In the genomic region with DNA sequence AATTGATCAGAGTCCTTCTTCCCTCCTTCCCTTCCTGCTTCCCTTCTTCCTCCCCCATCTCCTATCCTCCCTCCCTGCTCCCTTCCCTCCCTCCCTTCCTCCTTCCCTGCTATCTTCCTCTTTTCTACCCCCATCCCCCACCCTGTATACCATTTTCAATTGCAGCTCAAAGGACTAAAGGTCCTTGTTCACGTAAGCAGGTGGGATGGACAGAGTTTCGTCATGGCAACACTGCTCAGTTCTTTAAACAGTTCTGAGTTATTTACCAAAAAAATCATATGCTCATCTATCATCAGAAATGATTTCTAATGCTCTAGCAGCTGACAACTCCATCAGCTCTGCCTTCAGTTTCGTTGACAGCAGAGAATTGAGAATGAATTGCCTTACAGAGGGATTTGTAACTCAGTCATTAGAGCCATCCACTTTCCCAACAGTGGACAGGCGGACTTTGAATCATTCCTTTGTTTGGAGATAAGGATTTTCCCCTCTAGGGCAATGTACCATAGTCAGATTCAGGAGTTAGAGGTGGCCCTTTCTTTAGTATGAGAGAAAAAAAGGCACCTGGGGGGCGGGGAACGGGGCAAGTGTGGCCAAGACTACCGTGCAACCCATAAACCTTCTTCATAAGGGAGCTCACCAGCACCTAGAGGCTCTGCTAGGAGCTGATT, we compare ENCODE assay signal across 13 mouse cellular contexts.
"Had no signal": no experiment of that assay in that cellular context is flagged by ENCODE, and none has a peak within 500 bp of the region (broad histone marks: within the 10 kb centered on the region; RNA-seq: fewer than 3 reads in every experiment).

No protein-coding gene starts in this region.

- H3K9me3 ChIP-seq: limb, embryonic 13.5 days; midbrain, embryonic 15.5 days; neural tube, embryonic 12.5 days had no signal

- H3K27ac ChIP-seq: hindbrain, postnatal 0 days; layer of hippocampus, adult 2 months; limb, embryonic 13.5 days; midbrain, embryonic 15.5 days; neural tube, embryonic 12.5 days had no signal

- H3K36me3 ChIP-seq: limb, embryonic 13.5 days; midbrain, embryonic 15.5 days; neural tube, embryonic 12.5 days had no signal

- H3K4me3 ChIP-seq: layer of hippocampus, adult 2 months; limb, embryonic 13.5 days; midbrain, embryonic 15.5 days; neural tube, embryonic 12.5 days had no signal

- H3K4me2 ChIP-seq: limb, embryonic 13.5 days; midbrain, embryonic 15.5 days; neural tube, embryonic 12.5 days had no signal

- H3K27me3 ChIP-seq: limb, embryonic 13.5 days; midbrain, embryonic 15.5 days; neural tube, embryonic 12.5 days had no signal

- ATAC-seq: hindbrain, postnatal 0 days; lung, postnatal 0 days; midbrain, embryonic 15.5 days had no signal

- H3K9ac ChIP-seq: limb, embryonic 13.5 days; midbrain, embryonic 15.5 days; neural tube, embryonic 12.5 days had no signal

- DNase-seq: kidney, adult 8-10 months; kidney, postnatal 4 days; left cerebral cortex, postnatal 4 days; lung, adult 2 months; lung, postnatal 36 days; retina, postnatal 1 day; right cerebral cortex, postnatal 4 days had no signal
